23 mouse cellular contexts compared by ENCODE assay signal in the genomic region with DNA sequence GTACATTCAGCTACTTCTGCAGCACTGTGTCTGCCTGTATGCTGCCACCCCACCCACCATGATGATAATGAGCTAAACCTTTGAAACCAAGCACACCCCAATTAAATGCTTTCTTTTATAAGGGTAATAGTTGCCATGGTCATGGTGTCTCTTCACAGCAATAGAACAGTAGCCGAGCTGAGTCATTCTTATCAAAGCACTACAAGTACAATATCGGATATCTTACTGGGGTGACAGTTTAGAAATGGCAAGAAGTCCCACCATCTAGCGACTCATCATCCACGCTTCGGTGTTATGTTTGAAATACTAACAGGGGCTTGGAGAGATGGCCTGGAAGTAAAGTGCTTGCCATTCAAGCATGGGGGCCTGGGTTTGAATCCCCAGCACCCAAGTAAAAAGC. TPM values are rescaled to one million over a fixed set of nuclear protein-coding genes. Genes with fewer than 3 reads are reported as not detected.
"Had no signal": no experiment of that assay in that cellular context is flagged by ENCODE, and none has a peak within 500 bp of the region (broad histone marks: within the 10 kb centered on the region; RNA-seq: fewer than 3 reads in every experiment).

No protein-coding gene starts in this region.

- DNase-seq: liver, embryonic 13.5 days; lung, adult 18-20 months; lung, embryonic 14.5 days; lung, postnatal 10 days; lung, postnatal 4 days; right cerebral cortex, postnatal 25 days; right cerebral cortex, postnatal 4 days; thymus, adult 2 months; thymus, postnatal 25 days; thymus, postnatal 4 days had no signal

- H3K9me3 ChIP-seq: liver, embryonic 13.5 days; megakaryocyte, embryonic 14.5 days; midbrain, embryonic 13.5 days; midbrain, embryonic 15.5 days; neural tube, embryonic 13.5 days; neural tube, embryonic 15.5 days; stomach, embryonic 15.5 days had no signal

- H3K4me2 ChIP-seq: liver, embryonic 13.5 days; lung, embryonic 14.5 days; midbrain, embryonic 11.5 days; midbrain, embryonic 13.5 days; midbrain, embryonic 15.5 days; neural tube, embryonic 13.5 days; neural tube, embryonic 15.5 days; stomach, embryonic 15.5 days had no signal

- ATAC-seq: midbrain, embryonic 13.5 days; midbrain, embryonic 15.5 days had no signal

- H3K27ac ChIP-seq: liver, embryonic 13.5 days; midbrain, embryonic 13.5 days; midbrain, embryonic 15.5 days; neural tube, embryonic 13.5 days; neural tube, embryonic 15.5 days; stomach, embryonic 15.5 days; stomach, postnatal 0 days had no signal

- H3K9ac ChIP-seq: liver, embryonic 13.5 days; lung, embryonic 14.5 days; midbrain, embryonic 13.5 days; midbrain, embryonic 15.5 days; neural tube, embryonic 13.5 days; neural tube, embryonic 15.5 days; stomach, embryonic 15.5 days had no signal

- H3K4me1 ChIP-seq: megakaryocyte, embryonic 14.5 days; midbrain, embryonic 13.5 days; midbrain, embryonic 15.5 days; stomach, embryonic 15.5 days had no signal

- H3K27me3 ChIP-seq: liver, embryonic 13.5 days; megakaryocyte, embryonic 14.5 days; midbrain, embryonic 13.5 days; midbrain, embryonic 15.5 days; neural tube, embryonic 13.5 days; neural tube, embryonic 15.5 days; stomach, embryonic 15.5 days had no signal

- H3K4me3 ChIP-seq: liver, embryonic 13.5 days; megakaryocyte, embryonic 14.5 days; midbrain, embryonic 13.5 days; midbrain, embryonic 15.5 days; neural tube, embryonic 13.5 days; neural tube, embryonic 15.5 days; stomach, embryonic 15.5 days had no signal

RNA-seq across cellular contexts. Expression of a gene that starts 26.6 kb away (rescaled TPM):
- total RNA-seq: monocyte, adult 5-6 weeks had no signal
- polyA plus RNA-seq: liver, embryonic 13.5 days; liver, embryonic 16.5 days; lung, embryonic 14.5 days; midbrain, embryonic 11.5 days; neural tube, embryonic 11.5 days; neural tube, embryonic 13.5 days; spleen, adult 2 months; thymus, adult 2 months; urinary bladder, adult 2 months had no signal

RNA-seq across cellular contexts. Expression of a gene that starts 56.2 kb away (rescaled TPM):
- total RNA-seq: monocyte, adult 5-6 weeks had no signal
